Mouse (Mus musculus) midbrain, embryonic 10.5 days (tissue): ENCODE data around the gene Btbd16. TPM values are rescaled to one million over a fixed set of nuclear protein-coding genes. Genes with fewer than 3 reads are reported as not detected.

Source experiments
- DNase-seq: peaks from one replicate; pipeline ENCODE4 v3.0.0-alpha.2; 2017; ENCODE audit warnings: low spot score
- H3K27ac ChIP-seq: fragments of 300-500 bp; sonication (generic); replicated peaks from 2 replicates; pipeline ENCODE4 v1.5.1; 2016; ENCODE audit warnings: mild to moderate bottlenecking
- H3K27me3 ChIP-seq: fragments of 300-500 bp; sonication (generic); 2 replicates; pipeline ENCODE4 v1.6.1; 2016; ENCODE audit warnings: low read depth, mild to moderate bottlenecking; ENCODE audit not compliant: poor library complexity, severe bottlenecking
- H3K36me3 ChIP-seq: fragments of 300-500 bp; sonication (generic); 2 replicates; pipeline ENCODE4 v1.6.1; 2016; ENCODE audit warnings: mild to moderate bottlenecking, moderate library complexity
- H3K4me1 ChIP-seq: fragments of 300-500 bp; sonication (generic); 2 replicates; pipeline ENCODE4 v1.6.1; 2016
- H3K4me3 ChIP-seq: fragments of 300-500 bp; sonication (generic); 2 replicates; pipeline ENCODE4 v1.5.1; 2016; ENCODE audit warnings: mild to moderate bottlenecking, moderate library complexity
- H3K9me3 ChIP-seq: fragments of 300-500 bp; sonication (generic); replicated peaks from 2 replicates; pipeline ENCODE4 v1.6.1; 2016; ENCODE audit warnings: mild to moderate bottlenecking
- WGBS: fragments of 180-500 bp; shearing (Covaris S2); methylation state at CpG from one replicate; pipeline ENCODE4 v1.1.7; 2016; 5-methylcytosine and 5-hydroxymethylcytosine counted together
- polyA plus RNA-seq: library from polyadenylated mRNA; unstranded; fragments of >200 nt; fragmentation: Nextera tagmentation; extraction: Ambion mirVana; gene quantifications from 2 replicates; pipeline ENCODE4 v1.2.1, GENCODE M21; 2016

Gene Btbd16
- polyA plus RNA-seq: not detected in 2 replicates

GRCm38 (mm10) chr7:130773914-130774630 is at the start of gene Btbd16:
Gene Btbd16 (plus strand): TSS chr7:130774069.
- 66% methylated on average over 9 of the region's 9 CpGs for WGBS
- no peaks in the 10 kb centered on the region for H3K36me3 ChIP-seq

GRCm38 (mm10) chr7:130726185-130726584 is 47.7 kb upstream of the Btbd16 start:
- no peaks in the 10 kb centered on the region for H3K9me3 ChIP-seq
- H3K4me3 ChIP-seq: no peak overlapping the region
- WGBS: 83% methylated on average over 3 of the region's 3 CpGs
- no peak for DNase-seq
- H3K27me3 ChIP-seq: no peaks in the 10 kb centered on the region
- peaks cover 6% of the 10 kb centered on the region for H3K4me1 ChIP-seq
- H3K36me3 ChIP-seq: peaks cover 95% of the 10 kb centered on the region
- 0 out of 2 replicates have a peak overlapping the region, but pooled peaks have one; percentile 6 for H3K27ac ChIP-seq

More at GRCm38 (mm10) chr7:130773914-130774630, at the start of gene Btbd16:
- H3K4me3 ChIP-seq: no peak within 1 kb of the TSS
- H3K27ac ChIP-seq: no peak within 1 kb of the TSS
- peaks cover 2% of the 10 kb centered on the region; the same call in 1 of the 2 replicates for H3K4me1 ChIP-seq
- no peaks in the 10 kb centered on the region for H3K9me3 ChIP-seq
- DNase-seq: no peak
- no peaks in the 10 kb centered on the region for H3K27me3 ChIP-seq

- DNase-seq: no peak
- 0 out of 2 replicates have a peak overlapping the region, but pooled peaks have one; percentile 17 for H3K27ac ChIP-seq
- peaks cover 95% of the 10 kb centered on the region for H3K36me3 ChIP-seq
- no peaks in the 10 kb centered on the region for H3K9me3 ChIP-seq
- WGBS: 87% methylated on average over 8 of the region's 8 CpGs
- no peaks in the 10 kb centered on the region for H3K27me3 ChIP-seq
- peaks cover 7% of the 10 kb centered on the region; the same call in 1 of the 2 replicates for H3K4me1 ChIP-seq
- no peak overlapping the region for H3K4me3 ChIP-seq
Observed at GRCm38 (mm10) chr7:130726724-130727422, 47.0 kb upstream of the Btbd16 start.

- no peak for DNase-seq
- no peaks in the 10 kb centered on the region for H3K27me3 ChIP-seq
- peaks cover 7% of the 10 kb centered on the region; the same call in 1 of the 2 replicates for H3K4me1 ChIP-seq
- H3K36me3 ChIP-seq: peaks cover 88% of the 10 kb centered on the region
- H3K9me3 ChIP-seq: no peaks in the 10 kb centered on the region
- 92% methylated on average over 4 of the region's 4 CpGs for WGBS
- 0 out of 2 replicates have a peak overlapping the region, but pooled peaks have one; percentile 17 for H3K27ac ChIP-seq
- no peak overlapping the region for H3K4me3 ChIP-seq
Observed at GRCm38 (mm10) chr7:130727560-130727959, 46.3 kb upstream of the Btbd16 start.

GRCm38 (mm10) chr7:130731792-130732191 is 42.1 kb upstream of the Btbd16 start:
- Histone ChIP-seq H3K4me3 (no peak overlapping the region), H3K27ac (no peak overlapping the region), H3K4me1 (peaks cover 7% of the 10 kb centered on the region; the same call in 1 of the 2 replicates), H3K27me3 (no peaks in the 10 kb centered on the region), H3K36me3 (peaks cover 91% of the 10 kb centered on the region), H3K9me3 (no peaks in the 10 kb centered on the region)
- DNase-seq: no peak
- WGBS: 81% methylated on average over 7 of the region's 7 CpGs

GRCm38 (mm10) chr7:130732908-130733307 is 41.0 kb upstream of the Btbd16 start:
- 85% methylated on average over 6 of the region's 6 CpGs for WGBS
- DNase-seq: no peak
- Histone ChIP-seq H3K4me1 (peaks cover 4% of the 10 kb centered on the region; the same call in 1 of the 2 replicates), H3K27ac (no peak overlapping the region), H3K4me3 (no peak overlapping the region), H3K36me3 (peaks cover 91% of the 10 kb centered on the region), H3K9me3 (no peaks in the 10 kb centered on the region), H3K27me3 (no peaks in the 10 kb centered on the region)

- peaks cover 91% of the 10 kb centered on the region for H3K36me3 ChIP-seq
- DNase-seq: no peak
- H3K4me1 ChIP-seq: peaks cover 4% of the 10 kb centered on the region; the same call in 1 of the 2 replicates
- H3K27me3 ChIP-seq: no peaks in the 10 kb centered on the region
- no peak overlapping the region for H3K27ac ChIP-seq
- H3K4me3 ChIP-seq: no peak overlapping the region
- H3K9me3 ChIP-seq: no peaks in the 10 kb centered on the region
- 97% methylated on average over 8 of the region's 8 CpGs for WGBS
Observed at GRCm38 (mm10) chr7:130733423-130733822, 40.4 kb upstream of the Btbd16 start.

GRCm38 (mm10) chr7:130734195-130734787 is 39.6 kb upstream of the Btbd16 start:
- no peaks in the 10 kb centered on the region for H3K27me3 ChIP-seq
- peaks cover 91% of the 10 kb centered on the region for H3K36me3 ChIP-seq
- 96% methylated on average over 2 of the region's 2 CpGs for WGBS
- no peak overlapping the region for H3K27ac ChIP-seq
- H3K4me3 ChIP-seq: no peak overlapping the region
- H3K9me3 ChIP-seq: no peaks in the 10 kb centered on the region
- H3K4me1 ChIP-seq: peaks cover 4% of the 10 kb centered on the region; the same call in 1 of the 2 replicates
- no peak for DNase-seq

- WGBS: 87% methylated on average over 4 of the region's 4 CpGs
- no peak overlapping the region for H3K27ac ChIP-seq
Observed at GRCm38 (mm10) chr7:130741099-130741498, 32.8 kb upstream of the Btbd16 start.

GRCm38 (mm10) chr7:130743239-130744025 is 30.4 kb upstream of the Btbd16 start:
- no peaks in the 10 kb centered on the region for H3K4me1 ChIP-seq
- H3K27me3 ChIP-seq: no peaks in the 10 kb centered on the region
- WGBS: 93% methylated on average over 9 of the region's 9 CpGs
- H3K27ac ChIP-seq: no peak overlapping the region
- no peaks in the 10 kb centered on the region for H3K9me3 ChIP-seq
- peaks cover 100% of the 10 kb centered on the region for H3K36me3 ChIP-seq
- H3K4me3 ChIP-seq: no peak overlapping the region
- DNase-seq: no peak

More at GRCm38 (mm10) chr7:130741099-130741498, 32.8 kb upstream of the Btbd16 start:
- DNase-seq: no peak
- Histone ChIP-seq H3K36me3 (peaks cover 100% of the 10 kb centered on the region), H3K4me3 (no peak overlapping the region), H3K4me1 (no peaks in the 10 kb centered on the region), H3K27me3 (no peaks in the 10 kb centered on the region), H3K9me3 (no peaks in the 10 kb centered on the region)

- WGBS: 94% methylated on average over 4 of the region's 4 CpGs
- Histone ChIP-seq H3K9me3 (no peaks in the 10 kb centered on the region), H3K4me1 (peaks cover 32% of the 10 kb centered on the region), H3K27ac (no peak overlapping the region), H3K4me3 (no peak overlapping the region), H3K27me3 (no peaks in the 10 kb centered on the region), H3K36me3 (peaks cover 99% of the 10 kb centered on the region)
- no peak for DNase-seq
Observed at GRCm38 (mm10) chr7:130749165-130749564, 24.7 kb upstream of the Btbd16 start.
